Mouse (Mus musculus) heart, adult 2 months (tissue): ENCODE measurements around the gene Fkbp6.
A peak's percentile ranks its signal among the peaks of the same experiment; 100 is the strongest.

Experiments used
- CTCF ChIP-seq: fragments of 200-600 bp; IDR thresholded peaks from 2 replicates; pipeline ENCODE4 v1.8.1; 2022; ENCODE audit warnings: antibody characterized with exemption, mild to moderate bottlenecking, moderate library complexity
- EP300 ChIP-seq: fragments of 200-500 bp; IDR thresholded peaks from 2 replicates; pipeline ENCODE4 v1.6.1; 2011; ENCODE audit warnings: low read depth, low read length, control low read depth; ENCODE audit not compliant: insufficient read depth
- POLR2A ChIP-seq: fragments of 200-500 bp; IDR thresholded peaks from 2 replicates; pipeline ENCODE4 v1.6.1; 2011; ENCODE audit warnings: mild to moderate bottlenecking, low read depth, low read length, control low read depth; ENCODE audit not compliant: insufficient read depth

DNA sequence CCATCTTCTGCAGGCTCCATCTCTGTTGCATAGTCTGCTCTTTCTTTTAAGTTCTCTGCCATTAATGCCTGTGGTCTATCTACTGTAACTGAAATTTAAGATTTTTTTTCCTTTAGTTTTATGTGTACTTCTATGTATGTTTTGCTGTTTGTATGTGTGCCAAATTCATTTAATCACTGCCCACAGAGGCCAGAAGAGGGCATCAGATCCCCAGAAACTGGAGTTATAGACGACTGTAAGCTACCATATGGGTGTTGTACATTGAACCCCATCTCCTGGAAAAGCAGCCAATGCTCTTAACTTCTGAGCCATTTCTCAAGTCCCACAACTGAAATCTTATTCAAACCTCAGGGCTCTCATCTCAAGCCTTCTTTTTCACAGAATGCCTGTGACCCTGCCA is 3.4 kb downstream of the Fkbp6 start:
- no peak for TF ChIP-seq POLR2A
- TF ChIP-seq CTCF, result peak; percentile 63
- no peak for TF ChIP-seq EP300
